Comparison of ENCODE assay signal across 8 mouse cellular contexts in genomic region chr17:83526624-83527532, GRCm38 (mm10). TPM values are rescaled to one million over a fixed set of nuclear protein-coding genes. Genes with fewer than 3 reads are reported as not detected.
DNase-seq lines count a peak whose midpoint lies in the region; ATAC-seq and TF ChIP-seq lines count a peak whose summit lies in the region.

No protein-coding gene starts in this region.

- no peak overlapping the region for H3K27ac ChIP-seq in forebrain, embryonic 15.5 days (replicated peaks)
- peak overlapping the region; percentile 5; the same call in 1 of the 2 replicates for H3K27ac ChIP-seq in hindbrain, postnatal 0 days
- peak overlapping the region; percentile 46 for H3K27ac ChIP-seq in liver, embryonic 16.5 days (ENCODE audit: low read length)
- peak overlapping the region; percentile 76 for H3K27ac ChIP-seq in neural tube, embryonic 11.5 days (ENCODE audit: low read depth, low read length)

- WGBS in forebrain, embryonic 15.5 days, result 23% methylated on average over 13 of the region's 13 CpGs
- WGBS in hindbrain, postnatal 0 days, result 27% methylated on average over 13 of the region's 13 CpGs
- 29% methylated on average over 13 of the region's 13 CpGs for WGBS in liver, embryonic 16.5 days (ENCODE audit: insufficient replicate concordance)
- 28% methylated on average over 13 of the region's 13 CpGs for WGBS in neural tube, embryonic 11.5 days

- peak; percentile 71 for DNase-seq in ZHBTc4 (ENCODE audit: low read depth, low spot score)
- peak; percentile 64 for DNase-seq in hindbrain, postnatal 0 days (ENCODE audit: low spot score)
- peak; percentile 82 for DNase-seq in neural tube, embryonic 11.5 days (ENCODE audit: low spot score)
- DNase-seq in cerebellum, adult 11 months, result no peak
- DNase-seq in layer of hippocampus, adult 8-10 months (ENCODE audit: low spot score in 2 of 2), result no peak

- TF ChIP-seq CTCF in hindbrain, postnatal 0 days (IDR thresholded peaks at IDR 0.05; ENCODE audit: low read depth), result no peak

- H3K4me1 ChIP-seq in forebrain, embryonic 15.5 days, result peaks cover 34% of the 10 kb centered on the region
- H3K4me1 ChIP-seq in hindbrain, postnatal 0 days (ENCODE audit: insufficient read depth, low read length), result peaks cover 15% of the 10 kb centered on the region
- peaks cover 19% of the 10 kb centered on the region for H3K4me1 ChIP-seq in liver, embryonic 16.5 days (ENCODE audit: control insufficient read depth, low read depth, low read length)
- H3K4me1 ChIP-seq in neural tube, embryonic 11.5 days (ENCODE audit: control insufficient read depth, insufficient read depth, low read length), result peaks cover 29% of the 10 kb centered on the region

- H3K36me3 ChIP-seq in forebrain, embryonic 15.5 days, result no peaks in the 10 kb centered on the region
- H3K36me3 ChIP-seq in hindbrain, postnatal 0 days (ENCODE audit: insufficient read depth, low read length), result no peaks in the 10 kb centered on the region
- H3K36me3 ChIP-seq in liver, embryonic 16.5 days (ENCODE audit: control insufficient read depth, insufficient read depth), result no peaks in the 10 kb centered on the region
- no peaks in the 10 kb centered on the region for H3K36me3 ChIP-seq in neural tube, embryonic 11.5 days (ENCODE audit: control insufficient read depth, insufficient read depth, low read length)

- no peaks in the 10 kb centered on the region for H3K27me3 ChIP-seq in forebrain, embryonic 15.5 days
- H3K27me3 ChIP-seq in hindbrain, postnatal 0 days (ENCODE audit: insufficient read depth, low read length), result no peaks in the 10 kb centered on the region
- H3K27me3 ChIP-seq in liver, embryonic 16.5 days (ENCODE audit: control insufficient read depth, insufficient read depth, low read depth, low read length), result no peaks in the 10 kb centered on the region
- no peaks in the 10 kb centered on the region for H3K27me3 ChIP-seq in neural tube, embryonic 11.5 days (ENCODE audit: control insufficient read depth, insufficient read depth, low read length)

- H3K4me3 ChIP-seq in forebrain, embryonic 15.5 days, result no peak overlapping the region
- no peak overlapping the region for H3K4me3 ChIP-seq in hindbrain, postnatal 0 days (ENCODE audit: low read length)
- H3K4me3 ChIP-seq in liver, embryonic 16.5 days (ENCODE audit: low read depth, low read length), result peak overlapping the region; percentile 9
- H3K4me3 ChIP-seq in neural tube, embryonic 11.5 days (ENCODE audit: low read depth, low read length), result no peak overlapping the region

- ATAC-seq in CD4-positive, CD25-positive, alpha-beta regulatory T cell, adult 4 months, result peak; percentile 98
- peak; percentile 70 for ATAC-seq in forebrain, embryonic 15.5 days (replicated peaks)
- peak; percentile 84 for ATAC-seq in hindbrain, postnatal 0 days
- peak; percentile 79 for ATAC-seq in liver, embryonic 16.5 days (ENCODE audit: low read depth)
- ATAC-seq in neural tube, embryonic 11.5 days (ENCODE audit: insufficient read depth, low FRiP score, low TSS enrichment), result peak; percentile 85

- H3K9me3 ChIP-seq in forebrain, embryonic 15.5 days, result no peaks in the 10 kb centered on the region
- H3K9me3 ChIP-seq in hindbrain, postnatal 0 days (ENCODE audit: low read length), result no peaks in the 10 kb centered on the region
- no peaks in the 10 kb centered on the region for H3K9me3 ChIP-seq in liver, embryonic 16.5 days (replicated peaks; ENCODE audit: control insufficient read depth, low read length)
- no peaks in the 10 kb centered on the region for H3K9me3 ChIP-seq in neural tube, embryonic 11.5 days (ENCODE audit: control insufficient read depth, low read length)

- no peak overlapping the region for H3K9ac ChIP-seq in forebrain, embryonic 15.5 days (replicated peaks)
- no peak overlapping the region for H3K9ac ChIP-seq in hindbrain, postnatal 0 days (replicated peaks; ENCODE audit: low read length)
- no peak overlapping the region for H3K9ac ChIP-seq in liver, embryonic 16.5 days (ENCODE audit: low read depth, low read length)
- H3K9ac ChIP-seq in neural tube, embryonic 11.5 days (ENCODE audit: low read length), result peak overlapping the region; percentile 24; the same call in 1 of the 2 replicates

- H3K4me2 ChIP-seq in forebrain, embryonic 15.5 days (replicated peaks), result peak overlapping the region; percentile 29
- H3K4me2 ChIP-seq in hindbrain, postnatal 0 days (ENCODE audit: low read depth, low read length), result 0 out of 2 replicates have a peak overlapping the region, but pooled peaks have one; percentile 3
- H3K4me2 ChIP-seq in liver, embryonic 16.5 days (ENCODE audit: low read depth, low read length), result peak overlapping the region; percentile 47
- peak overlapping the region; percentile 34; the same call in 1 of the 2 replicates for H3K4me2 ChIP-seq in neural tube, embryonic 11.5 days (ENCODE audit: low read depth)

RNA-seq across cellular contexts. Expression of gene Cox7a2l, which starts 9.7 kb away (rescaled TPM):
- polyA plus RNA-seq in CD4-positive, CD25-positive, alpha-beta regulatory T cell, adult 4 months (2017; shearing (Covaris generic)), result 100 to 1,000 TPM; 545 to 584 TPM
- 180 TPM in 2 replicates for polyA plus RNA-seq in forebrain, embryonic 15.5 days (2015; fragmentation: Nextera tagmentation; extraction: Ambion mirVana)
- 355 and 356 TPM in 2 replicates for total RNA-seq in hindbrain, postnatal 0 days (2014; rRNA removed)
- 235 and 242 TPM in 2 replicates for polyA plus RNA-seq in hindbrain, postnatal 0 days (2015; fragmentation: Nextera tagmentation; extraction: Ambion mirVana)
- polyA plus RNA-seq in liver, embryonic 16.5 days (2015; fragmentation: Nextera tagmentation; extraction: Ambion mirVana), result 61.0 and 63.5 TPM in 2 replicates
- 159 and 160 TPM in 2 replicates for polyA plus RNA-seq in neural tube, embryonic 11.5 days (2014; fragmentation: Nextera tagmentation; extraction: Ambion mirVana)
- 100 to 1,000 TPM; 169 to 209 (median 187) TPM for total RNA-seq in layer of hippocampus, adult 8-10 months (2022)

Comparison
In these comparisons a context has a peak if more than half of its experiments do, and no peak if none do; other contexts are left out.
1. DNase-seq: peak in ZHBTc4 (single experiment), hindbrain, postnatal 0 days (single experiment) and neural tube, embryonic 11.5 days (single experiment); none in cerebellum, adult 11 months (single experiment) and layer of hippocampus, adult 8-10 months (0 of 2).
2. Peak in every context shown above with its lines, with median percentiles within 50 percentile points of each other: ATAC-seq and H3K4me2 ChIP-seq.